Mouse (Mus musculus) cerebellum, postnatal 4 days (tissue): ENCODE measurements around the gene Prps1.
"Not testable (repeated sequence)": the region's sequence is repeated elsewhere in the genome, so short reads cannot be mapped to it uniquely, and the experiment has no call there.

Source experiments
- DNase-seq, 2 experiments: peaks; one replicate each; pipeline ENCODE4 v3.0.0; 2022; ENCODE audit warnings: low spot score in 2 of 2, mixed read lengths in 1 of 2

The Prps1 gene

GRCm38 (mm10) chrX:140501401-140502301 is 45.2 kb downstream of the Prps1 start:
- DNase-seq: no peak

- peak in 1 of 2 experiments; percentile 45 for DNase-seq
Measured at GRCm38 (mm10) chrX:140503905-140504304, 47.5 kb downstream of the Prps1 start.

GRCm38 (mm10) chrX:140505497-140506238 is 49.3 kb downstream of the Prps1 start:
- DNase-seq: no peak

GRCm38 (mm10) chrX:140506436-140507180 is 50.2 kb downstream of the Prps1 start:
- DNase-seq: no peak

GRCm38 (mm10) chrX:140507377-140507776 is 51.0 kb downstream of the Prps1 start:
- DNase-seq: no peak

- not testable (repeated sequence) for DNase-seq
Measured at GRCm38 (mm10) chrX:140508791-140509190, 52.4 kb downstream of the Prps1 start.

- no peak for DNase-seq
Measured at GRCm38 (mm10) chrX:140509817-140510216, 53.4 kb downstream of the Prps1 start.

GRCm38 (mm10) chrX:140510696-140511429 is 54.5 kb downstream of the Prps1 start:
- DNase-seq: peak in 1 of 2 experiments; percentile 19

- no peak for DNase-seq
Measured at GRCm38 (mm10) chrX:140511687-140512651, 55.6 kb downstream of the Prps1 start.

- no peak for DNase-seq
Measured at GRCm38 (mm10) chrX:140513379-140513778, 57.0 kb downstream of the Prps1 start.

GRCm38 (mm10) chrX:140518351-140518750 is 61.9 kb downstream of the Prps1 start:
- DNase-seq: no peak

GRCm38 (mm10) chrX:140520146-140521102 is 64.0 kb downstream of the Prps1 start:
- DNase-seq: peak; percentile 30 to 46

GRCm38 (mm10) chrX:140522071-140522765 is 65.8 kb downstream of the Prps1 start:
- DNase-seq: peak in 1 of 2 experiments; percentile 8

- no peak for DNase-seq
Measured at GRCm38 (mm10) chrX:140524231-140524630, 67.8 kb downstream of the Prps1 start.
